Mouse (Mus musculus) heart, adult 8-10 months (tissue): ENCODE data around the gene Rpa2. TPM values are rescaled to one million over a fixed set of nuclear protein-coding genes. Genes with fewer than 3 reads are reported as not detected.
"Not testable (repeated sequence)": the region's sequence is repeated elsewhere in the genome, so short reads cannot be mapped to it uniquely, and the experiment has no call there.

Experiments used
- DNase-seq: peaks from one replicate; pipeline ENCODE4 v3.0.0; 2022; ENCODE audit warnings: low spot score
- total RNA-seq, 4 experiments: library from RNA; stranded (reverse); gene quantifications; 2 replicates each; pipeline ENCODE4 v1.2.4; 2022

Gene Rpa2
- 10 to 100 TPM; 10.3 to 15.6 (median 12.6) TPM for total RNA-seq

DNA sequence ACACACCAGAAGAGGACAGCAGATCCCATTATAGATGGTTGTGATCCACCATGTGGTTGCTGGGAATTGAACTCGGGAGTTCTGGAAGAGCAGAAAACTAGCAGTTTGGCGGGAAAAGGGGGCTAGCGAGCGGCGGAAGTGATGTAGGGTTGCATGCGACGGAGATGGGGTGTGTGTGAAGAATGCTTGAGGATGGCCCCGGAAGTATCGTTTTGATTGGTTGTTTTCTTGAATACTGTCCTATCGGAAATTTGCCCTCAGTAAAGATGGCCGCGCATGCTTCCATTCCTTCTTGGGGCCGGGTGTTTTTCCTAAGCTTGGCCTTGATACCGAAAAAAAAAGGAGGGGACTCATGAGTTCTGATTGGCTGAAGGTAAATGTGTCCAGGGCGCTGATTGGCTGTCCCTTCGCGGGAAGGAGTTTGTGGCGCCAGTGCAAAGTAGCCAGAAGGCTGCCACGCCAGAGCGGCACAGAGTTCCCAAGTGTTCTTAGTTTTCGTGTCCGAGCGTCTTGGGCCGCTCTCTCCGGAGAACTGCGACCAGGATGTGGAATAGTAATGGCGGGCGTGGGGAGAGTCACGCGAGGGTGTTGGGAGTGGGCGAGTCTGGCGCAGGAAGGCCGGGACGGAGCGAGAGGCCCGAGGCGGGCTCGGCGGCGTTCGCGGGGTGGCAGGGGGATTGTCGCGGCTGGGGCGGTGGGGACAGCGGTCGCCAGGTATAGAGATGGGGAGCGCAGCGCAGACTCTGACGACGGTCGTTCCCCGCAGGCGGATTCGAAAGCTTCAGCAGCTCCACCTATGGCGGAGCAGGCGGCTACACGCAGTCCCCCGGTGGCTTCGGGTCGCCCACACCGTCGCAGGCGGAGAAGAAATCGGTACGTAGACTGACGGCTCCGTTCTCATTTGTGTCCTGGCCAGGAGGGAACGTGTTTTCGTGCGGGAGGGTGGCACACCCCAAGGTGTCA lies at the start of gene Rpa2:
Gene Rpa2, plus strand, starts transcription at position 419 of the 963 bp plus-strand sequence.
- peak; percentile 100 for DNase-seq

DNA sequence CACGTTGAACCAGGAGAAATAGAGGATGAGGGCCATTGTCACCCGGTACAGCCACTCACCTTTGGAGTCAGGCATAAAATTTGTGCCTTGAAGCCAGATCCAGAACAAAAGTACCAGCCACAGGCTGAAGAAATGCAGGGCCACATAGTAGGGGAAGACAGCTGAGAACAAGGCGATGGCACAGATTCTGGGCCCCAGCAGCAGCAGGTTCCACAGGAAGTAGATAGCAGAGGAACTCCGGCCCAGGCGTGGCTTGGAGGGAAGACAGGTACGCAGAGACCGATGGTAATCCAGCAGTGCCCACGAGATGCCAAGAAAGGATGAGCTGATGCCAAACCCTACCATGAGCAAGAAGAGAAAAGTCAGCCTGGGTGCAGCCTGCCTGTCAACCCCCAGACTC lies 39.9 kb upstream of the Rpa2 start:
- no peak for DNase-seq

DNA sequence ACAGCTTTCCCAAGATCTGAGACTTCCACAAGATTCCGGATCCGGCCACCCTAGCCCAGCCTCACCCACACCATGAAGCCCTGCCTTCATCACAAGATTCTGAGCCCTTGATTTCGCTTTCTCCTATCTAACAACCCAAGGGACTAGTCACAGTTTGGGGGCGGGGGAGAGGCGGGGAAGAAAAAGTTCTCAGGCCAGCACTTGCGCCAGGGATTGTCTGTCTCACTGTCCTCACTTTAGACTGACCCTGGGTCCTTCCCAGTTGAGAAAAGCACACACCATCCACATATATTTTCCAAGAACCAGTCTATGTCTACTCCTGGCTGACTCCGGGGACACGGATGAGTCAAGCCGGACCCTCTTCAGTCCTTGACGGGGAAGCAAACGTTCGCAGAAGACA lies 36.5 kb upstream of the Rpa2 start:
- DNase-seq = no peak

DNA sequence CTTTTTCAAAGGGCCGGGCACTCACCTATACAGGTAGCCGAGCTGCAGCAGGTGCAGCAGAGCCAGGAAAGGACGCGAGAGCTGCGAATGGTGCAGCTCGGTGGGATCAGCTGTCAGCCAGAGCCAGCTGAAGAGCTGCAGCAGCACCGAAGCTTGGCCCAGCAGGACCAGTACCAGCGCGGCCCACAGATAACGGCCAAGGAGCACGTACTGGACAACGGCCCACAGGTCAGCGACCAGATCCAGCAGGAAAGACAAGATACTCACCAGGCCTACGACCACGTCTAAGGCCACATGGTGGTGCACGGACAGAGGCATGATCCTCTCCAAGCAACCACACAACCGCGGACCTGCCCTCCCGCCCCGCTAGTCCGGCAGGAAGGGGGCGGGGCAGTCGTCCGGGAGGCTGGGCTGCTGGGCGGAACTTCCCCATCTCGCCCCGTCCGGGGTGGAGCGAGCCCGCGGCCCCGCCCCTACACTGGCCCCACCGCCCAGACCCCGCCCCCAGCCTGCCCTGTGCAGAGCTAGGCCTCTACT lies 35.9 kb upstream of the Rpa2 start, which contains the start of gene Xkr8:
Gene Xkr8, minus strand, starts transcription at position 399 of the 537 bp plus-strand sequence.
- DNase-seq = peak; percentile 84

DNA sequence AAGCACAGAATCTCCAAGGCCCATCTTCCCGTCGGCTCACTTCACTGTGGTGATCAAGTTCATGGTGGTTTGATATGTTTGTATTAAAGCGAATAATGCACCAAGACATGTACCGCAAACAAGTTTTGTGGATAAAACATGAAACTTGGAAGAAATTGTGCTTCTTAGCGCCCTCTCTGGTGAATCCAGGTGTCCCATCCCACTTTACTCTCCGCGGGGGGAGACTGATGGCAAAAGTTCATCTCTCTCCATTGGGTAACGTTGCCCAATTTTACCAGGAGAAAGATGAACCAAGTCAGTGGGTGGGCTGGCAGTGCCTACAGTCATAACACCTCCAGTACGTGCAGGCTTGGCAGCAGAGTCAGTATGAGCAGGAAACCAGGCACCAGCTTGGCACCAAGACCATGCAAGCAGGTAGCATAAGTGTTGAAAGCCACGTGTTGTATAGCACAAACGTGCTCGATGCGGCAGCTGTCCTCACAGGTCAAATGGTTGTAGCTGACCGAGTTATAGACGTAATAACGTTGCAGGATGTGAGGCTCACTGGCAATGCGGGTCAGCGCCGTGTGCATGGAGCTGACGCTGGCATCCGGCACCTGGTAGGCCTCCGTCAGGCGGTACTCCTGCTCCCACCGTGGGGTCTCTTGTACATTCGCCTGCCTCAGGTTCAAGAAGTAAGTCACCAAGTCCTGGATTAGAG lies 34.9 kb upstream of the Rpa2 start:
- DNase-seq = no peak

DNA sequence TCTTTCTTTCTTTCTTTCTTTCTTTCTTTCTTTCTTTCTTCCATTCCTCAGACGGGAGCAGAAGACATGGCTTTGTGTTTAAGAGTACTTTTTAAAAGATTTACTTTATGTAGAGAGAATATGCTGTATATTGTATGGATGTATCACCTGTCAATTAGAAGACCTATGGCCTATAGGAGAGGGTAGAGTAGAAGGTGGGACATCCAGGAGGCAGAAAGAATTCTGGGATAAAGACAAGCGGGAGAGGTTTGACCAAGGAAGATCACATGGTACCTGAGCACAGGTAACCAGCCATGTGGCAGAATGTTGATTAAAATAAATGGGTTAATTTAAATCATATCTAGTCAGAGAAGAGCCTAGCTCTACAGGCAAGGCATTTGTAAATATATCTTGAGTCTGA lies 33.4 kb upstream of the Rpa2 start:
- no peak for DNase-seq

DNA sequence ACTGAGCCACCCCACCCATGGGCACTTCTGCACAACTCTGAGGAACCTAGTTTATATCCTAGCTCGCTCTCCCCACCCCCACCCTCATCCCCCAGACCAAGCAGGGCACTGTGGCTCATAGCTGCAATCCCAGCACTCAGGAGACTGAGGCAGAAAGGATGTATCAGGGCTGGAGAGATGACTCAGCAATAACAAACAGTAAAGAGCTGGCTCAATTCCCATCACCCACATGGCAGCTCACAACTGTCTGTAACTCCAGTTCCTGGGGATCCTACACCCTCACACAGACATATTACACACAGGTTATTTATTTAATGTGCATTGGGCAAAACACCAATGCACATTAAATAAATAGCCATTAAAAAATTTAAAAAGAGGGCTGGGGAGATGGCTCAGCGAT lies 32.7 kb upstream of the Rpa2 start:
- DNase-seq = no peak

DNA sequence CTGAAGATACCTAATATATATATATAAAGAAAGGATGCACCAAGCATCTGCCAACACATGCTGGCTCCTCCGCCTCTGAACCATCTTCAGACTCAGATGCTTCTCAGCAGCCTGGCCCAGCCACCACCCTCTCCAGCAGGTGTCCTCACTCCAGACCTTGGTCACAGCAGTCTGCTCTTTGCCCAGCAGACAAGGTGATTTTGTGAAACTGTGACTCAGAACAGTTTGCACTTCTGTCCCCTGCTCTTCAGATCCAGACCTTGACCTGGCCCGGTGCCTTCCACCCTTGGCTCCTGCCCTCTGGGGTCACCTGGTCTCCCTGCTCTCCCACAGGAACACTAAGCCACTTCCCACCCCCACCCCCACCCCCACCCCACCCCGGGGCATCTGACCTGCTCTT lies 32.2 kb upstream of the Rpa2 start:
- no peak for DNase-seq

DNA sequence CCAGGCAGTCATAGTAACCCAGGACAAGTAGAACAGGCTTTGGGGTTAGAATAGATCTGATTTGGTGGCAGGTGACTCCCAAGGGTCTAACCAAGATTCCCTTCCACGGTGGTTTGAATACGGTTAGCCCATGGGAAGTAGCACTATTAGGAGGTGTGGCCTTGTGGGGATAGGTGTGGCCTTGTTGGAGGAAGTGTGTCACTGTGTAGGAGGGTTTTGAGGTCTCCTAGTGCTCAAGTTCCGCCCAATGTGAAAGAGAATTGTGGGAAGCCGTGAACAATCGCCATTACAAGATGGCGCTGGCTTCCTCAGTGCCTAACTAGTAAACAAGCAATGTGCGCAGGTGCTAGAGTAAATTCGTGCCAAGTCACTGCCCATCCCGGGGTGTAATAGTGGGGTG lies 31.0 kb upstream of the Rpa2 start:
- DNase-seq = not testable (repeated sequence)

DNA sequence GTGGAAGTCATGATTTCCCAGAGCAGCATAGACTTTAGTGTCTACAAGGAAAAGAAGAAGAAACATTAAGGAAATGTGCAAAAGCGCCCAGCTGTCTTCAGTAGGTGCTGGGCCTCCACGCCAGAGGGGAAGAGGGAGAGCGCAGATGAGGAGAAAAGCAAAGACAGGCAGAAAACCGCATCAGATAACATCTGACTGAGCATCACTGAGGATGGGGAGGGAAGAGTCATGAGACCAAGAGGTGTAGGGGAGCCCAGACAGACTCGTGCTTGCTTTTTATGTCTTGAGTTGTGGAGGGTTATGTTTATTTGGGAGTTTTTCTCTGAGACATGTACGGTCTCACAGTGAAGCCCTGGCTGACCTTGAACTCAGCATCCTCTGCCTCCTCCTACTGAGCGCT lies 26.6 kb upstream of the Rpa2 start:
- DNase-seq = no peak

DNA sequence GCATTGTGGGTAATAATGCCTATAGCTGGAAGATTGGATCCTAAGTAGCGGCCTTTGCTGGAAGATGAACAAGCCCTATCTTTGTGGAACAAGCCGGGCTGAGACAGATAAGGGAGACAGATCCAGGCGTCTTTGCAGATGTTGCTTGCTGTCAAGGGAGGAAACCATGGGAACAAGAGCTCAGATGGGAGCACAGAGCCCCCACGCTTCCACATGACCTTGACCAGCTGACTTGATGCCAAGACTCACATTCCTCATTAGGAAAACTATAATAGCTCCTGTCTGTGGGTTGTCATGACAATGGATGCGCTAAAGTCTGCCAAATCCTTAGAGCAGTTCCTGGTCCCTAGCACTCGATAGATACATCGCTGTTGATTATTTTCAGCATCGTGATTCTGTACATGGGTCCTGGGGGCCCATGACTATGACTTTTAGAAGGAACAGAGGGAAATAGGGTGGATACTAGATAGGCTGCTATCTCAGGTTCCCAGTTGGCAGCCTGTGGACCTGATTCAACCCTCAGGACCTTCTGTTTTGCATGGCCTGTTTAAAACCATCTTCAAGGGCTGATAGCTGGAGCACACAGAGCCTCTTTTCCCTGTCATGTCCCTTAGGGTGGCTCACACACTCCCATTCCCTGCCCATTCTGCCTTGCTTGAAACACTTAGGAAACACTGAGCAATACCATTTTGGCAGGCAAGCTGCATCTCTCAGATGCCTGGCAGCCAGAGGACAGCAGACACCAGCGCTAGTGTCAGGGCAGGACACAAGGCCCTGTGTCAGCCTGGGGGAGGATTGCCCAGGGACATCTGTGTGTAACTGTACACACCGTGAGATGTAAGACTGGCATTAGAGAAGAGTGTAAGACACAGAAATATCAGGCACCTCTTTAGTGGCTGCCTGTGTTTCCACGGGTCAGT lies 23.9 kb upstream of the Rpa2 start:
- no peak for DNase-seq

DNA sequence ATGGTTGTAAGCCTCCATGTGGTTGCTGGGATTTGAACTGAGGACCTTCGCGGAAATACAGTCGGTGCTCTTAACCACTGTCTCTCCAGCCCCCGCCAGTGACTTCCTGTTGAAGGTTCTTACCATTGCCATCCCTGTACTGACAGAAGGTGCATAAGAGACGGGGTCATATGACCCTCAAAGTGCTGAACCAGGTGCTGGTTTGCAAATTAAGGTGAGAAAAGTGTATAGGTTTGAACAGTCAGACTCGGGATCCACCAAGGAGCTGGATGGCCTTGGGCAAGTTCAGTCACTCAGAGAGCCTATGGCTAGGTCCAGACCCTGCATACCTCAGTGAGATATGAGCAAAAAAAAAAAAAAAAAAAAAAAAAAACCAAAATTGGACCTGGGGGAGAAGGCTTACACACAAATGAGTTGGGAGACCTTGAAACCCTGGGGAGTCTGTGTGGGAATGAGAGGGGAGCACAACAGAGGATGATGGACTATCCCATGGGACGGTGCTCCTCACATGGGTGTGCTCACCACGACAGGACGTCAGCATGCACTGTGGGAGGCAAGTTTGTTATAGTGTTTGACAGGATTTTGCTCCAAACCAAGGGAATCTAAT lies 21.1 kb upstream of the Rpa2 start:
- DNase-seq = no peak

DNA sequence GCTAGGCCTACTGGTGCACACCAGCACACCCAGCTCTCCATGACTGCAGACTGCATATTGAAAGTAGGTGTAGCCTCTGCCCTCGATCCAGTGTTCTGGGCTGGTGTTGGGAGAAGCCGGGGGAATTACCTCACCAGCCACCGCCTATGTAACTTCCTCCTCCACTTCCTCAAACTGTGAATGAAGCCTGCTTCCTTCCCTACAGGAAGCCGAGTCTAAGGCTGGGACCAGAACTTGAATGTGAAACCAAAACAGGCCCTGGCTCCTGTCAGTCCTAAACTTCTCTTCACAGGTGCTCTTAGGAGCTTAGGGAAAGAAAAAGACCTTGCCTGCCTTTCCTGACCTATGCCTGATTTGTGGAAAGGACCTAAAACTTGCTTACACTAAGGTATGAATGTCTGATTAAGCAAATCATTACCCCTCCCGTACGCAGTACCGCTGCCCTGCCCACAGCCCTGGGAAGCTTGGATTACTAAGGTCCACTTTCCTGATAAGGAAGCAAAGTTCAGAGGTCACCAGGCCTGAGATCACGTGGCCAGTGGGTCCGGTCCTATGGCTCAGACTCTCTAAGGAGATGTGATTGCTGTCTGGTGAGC lies 20.4 kb upstream of the Rpa2 start:
- peak; percentile 82 for DNase-seq

DNA sequence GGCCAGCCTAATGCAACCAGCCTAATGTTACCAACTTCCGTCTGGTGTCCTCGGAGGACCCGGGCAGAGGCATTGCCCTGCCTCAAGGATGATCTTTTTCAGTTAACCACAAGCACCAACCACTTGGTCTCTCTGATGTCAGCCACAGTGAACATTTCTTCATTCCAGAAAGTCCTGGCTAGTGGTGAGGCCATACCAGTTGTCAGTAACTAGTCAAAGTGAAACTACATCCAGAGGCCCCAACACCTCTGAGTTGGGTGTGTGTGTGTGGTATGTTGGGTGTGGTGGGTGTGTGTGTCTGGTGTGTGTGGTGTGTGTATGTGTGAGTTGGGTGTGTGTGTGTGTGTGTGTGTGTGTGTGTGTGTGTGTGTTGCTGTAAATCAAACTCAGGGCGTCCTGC lies 19.4 kb upstream of the Rpa2 start:
- DNase-seq = no peak

DNA sequence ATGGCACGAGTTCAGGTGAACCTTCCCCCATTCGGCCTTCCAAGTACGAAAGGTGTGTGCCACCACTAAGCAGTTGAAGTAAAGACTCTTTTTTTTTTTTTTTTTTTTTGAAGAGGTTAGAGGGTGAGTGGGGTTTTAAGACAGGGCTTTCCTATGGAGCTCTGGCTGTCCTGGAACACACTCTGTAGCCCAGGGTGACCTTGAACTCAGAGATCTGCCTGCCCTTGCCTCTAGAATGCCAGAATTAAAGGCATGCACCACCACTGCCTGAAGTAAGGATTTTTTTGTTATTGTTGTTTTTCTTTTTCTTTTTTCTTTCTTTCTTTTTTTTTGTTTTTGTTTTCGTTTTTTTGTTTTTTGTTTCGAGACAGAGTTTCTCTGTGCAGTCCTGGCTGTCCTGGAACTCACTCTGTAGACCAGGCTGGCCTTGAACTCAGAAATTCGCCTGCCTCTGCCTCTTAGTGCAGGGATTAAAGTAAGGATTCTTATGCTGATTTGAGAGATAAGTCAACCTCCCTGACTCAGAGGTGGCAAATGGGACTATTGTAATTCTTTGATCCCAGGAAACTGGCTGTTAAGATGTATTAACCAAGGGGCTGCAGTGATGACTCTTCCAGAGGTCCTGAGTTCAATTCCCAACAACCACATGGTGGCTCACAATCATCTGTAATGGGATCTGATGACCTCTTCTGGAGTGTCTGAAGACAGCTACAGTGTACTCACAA lies 18.7 kb upstream of the Rpa2 start:
- no peak for DNase-seq

DNA sequence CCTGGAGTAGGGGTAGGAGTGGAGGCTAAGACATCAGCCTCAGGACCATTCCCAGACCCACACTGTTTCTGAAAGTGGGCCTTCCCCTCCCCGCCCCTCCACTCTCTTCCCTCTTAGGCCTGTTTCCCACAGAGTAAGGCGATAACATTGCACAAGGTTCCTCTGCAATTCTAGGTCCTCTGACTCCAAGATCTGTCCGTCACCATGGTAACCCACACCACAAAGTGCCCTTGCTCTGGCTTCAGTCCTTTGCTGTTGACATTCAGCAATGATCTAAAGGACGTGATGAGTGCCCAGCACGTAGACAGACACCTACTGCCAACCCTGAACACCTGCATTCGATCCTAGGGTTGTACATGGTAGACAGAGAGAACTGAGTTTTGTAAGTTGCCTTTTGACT lies 15.1 kb upstream of the Rpa2 start:
- no peak for DNase-seq

DNA sequence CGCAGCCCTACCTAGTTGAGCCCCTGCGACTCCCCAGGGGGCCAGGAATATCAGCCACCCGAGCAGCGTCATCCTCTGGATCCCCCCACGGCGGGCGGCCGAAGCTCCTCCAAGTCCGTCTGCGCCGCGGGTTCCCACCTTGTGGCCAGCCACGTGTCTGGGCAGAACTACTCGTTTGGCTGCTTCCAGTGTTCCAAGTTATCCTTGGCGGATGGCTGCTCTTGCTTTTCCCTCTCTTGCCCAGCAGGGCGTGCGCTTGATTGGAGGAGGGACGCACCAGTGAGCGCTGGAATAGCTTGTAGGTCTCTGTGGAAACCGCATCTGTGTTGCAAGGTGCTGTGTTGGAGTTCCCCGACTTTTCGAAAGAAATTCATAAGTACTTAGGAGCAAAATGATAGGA lies 11.2 kb upstream of the Rpa2 start, which contains the start of gene Smpdl3b:
Gene Smpdl3b, minus strand, starts transcription at position 279 of the 400 bp plus-strand sequence.
- peak; percentile 77 for DNase-seq

DNA sequence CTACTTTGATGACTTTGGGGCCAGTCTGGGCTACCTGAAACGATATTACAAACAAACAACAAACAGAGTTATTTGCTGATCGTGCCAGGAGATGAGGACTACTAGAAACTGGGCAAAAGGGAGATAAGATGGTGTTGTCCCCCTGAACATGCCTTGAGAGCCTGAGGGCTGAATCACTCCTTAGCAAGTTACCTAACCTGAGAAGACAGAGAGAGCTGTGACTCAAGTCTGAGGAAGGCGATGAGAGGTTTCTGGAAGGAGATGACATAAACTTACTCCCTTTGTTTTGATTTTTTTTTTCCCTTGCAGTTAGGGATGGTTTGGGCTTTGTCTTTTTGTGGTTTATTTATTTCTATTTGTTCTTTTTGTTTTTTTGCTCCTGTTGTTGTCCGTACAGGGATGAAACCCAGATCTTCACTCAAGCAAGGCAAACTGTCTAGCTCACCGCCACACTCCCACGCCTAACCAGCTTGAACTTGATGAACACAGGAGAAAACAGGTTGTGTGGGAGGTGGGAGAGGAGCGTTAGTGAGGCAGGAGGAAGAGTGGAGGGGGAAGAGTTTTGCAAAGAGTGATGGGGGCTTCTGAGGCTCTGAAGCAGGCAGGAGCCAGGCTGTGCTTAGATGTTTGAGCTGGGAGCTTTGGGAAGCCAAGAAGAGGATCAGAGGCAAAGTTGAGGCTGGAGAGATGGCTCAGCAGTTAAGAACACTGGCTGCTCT lies 10.3 kb upstream of the Rpa2 start:
- no peak for DNase-seq

DNA sequence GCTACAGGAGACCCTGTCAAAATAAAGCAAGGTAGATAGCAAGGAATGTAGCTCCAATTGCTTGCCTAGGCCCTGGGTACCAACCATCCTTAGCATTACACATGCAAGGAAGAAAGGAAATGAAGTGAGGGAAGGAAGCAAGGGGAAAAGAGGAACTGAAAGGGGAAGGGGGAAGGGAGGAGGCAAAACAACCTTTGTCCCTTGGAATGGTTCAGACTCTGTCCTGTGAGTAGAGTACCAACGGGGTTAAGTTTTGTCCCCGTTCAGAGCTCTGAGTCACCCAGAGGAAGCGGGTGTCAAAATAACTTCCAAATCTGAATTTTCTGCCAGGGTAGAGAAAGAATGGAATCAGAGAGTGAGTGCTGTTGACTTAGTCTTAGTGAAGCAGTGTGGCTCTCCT lies 7.8 kb upstream of the Rpa2 start:
- no peak for DNase-seq
